Mouse (Mus musculus): Measurements from ENCODE around the gene 9330161L09Rik.
"Not testable (repeated sequence)": the region's sequence is repeated elsewhere in the genome, so short reads cannot be mapped to it uniquely, and the experiment has no call there.

9330161L09Rik gene

GRCm38 (mm10) chr12:103407720-103408119 lies at the start of gene 9330161L09Rik:
Gene 9330161L09Rik (minus strand): TSS chr12:103407820.
- no peak for DNase-seq

GRCm38 (mm10) chr12:103457140-103457539 lies 49.5 kb upstream of the 9330161L09Rik start, which contains the start of gene Ifi27l2b:
Gene Ifi27l2b (minus strand): TSS chr12:103457223.
- no peak for DNase-seq

DNA sequence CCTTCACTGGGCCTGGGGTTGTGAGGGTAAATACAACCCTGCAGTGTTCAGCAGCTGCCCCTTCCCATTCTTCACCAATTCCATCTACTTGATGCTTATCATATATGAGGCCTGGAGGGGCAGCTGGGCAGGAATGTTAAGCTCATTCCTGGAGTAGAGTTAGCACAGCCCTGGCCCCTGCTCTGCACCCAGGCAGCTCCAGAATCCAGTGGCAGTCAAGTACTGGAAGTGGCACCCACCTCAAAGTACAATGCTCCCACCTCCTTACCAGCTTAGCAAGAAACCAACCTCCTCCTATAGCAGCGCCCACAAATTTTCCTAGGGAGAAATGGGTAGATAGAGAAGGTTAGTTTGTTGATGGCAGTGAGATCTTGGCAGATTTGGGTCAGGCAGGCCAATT lies 49.1 kb upstream of the 9330161L09Rik start:
- DNase-seq, result not testable (repeated sequence)

DNA sequence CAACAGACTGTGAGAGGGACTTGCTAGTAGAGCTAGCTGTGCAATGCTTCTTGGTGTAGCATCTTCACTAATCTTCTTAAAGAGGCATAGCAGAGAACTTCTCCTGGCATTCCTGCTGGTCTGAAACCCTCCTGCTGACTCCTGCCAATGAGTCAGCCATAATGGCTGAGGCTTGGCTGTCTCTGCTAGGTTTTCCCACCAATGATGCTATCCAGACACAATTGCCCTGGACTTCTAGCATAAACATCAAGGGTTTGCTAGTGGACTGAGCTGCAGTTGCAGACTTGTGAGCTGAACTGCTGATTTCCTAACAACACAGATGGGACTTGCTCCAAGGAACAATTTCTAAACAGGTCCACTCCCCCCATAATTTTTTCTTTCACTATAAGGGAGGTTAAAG lies 45.7 kb upstream of the 9330161L09Rik start:
- no peak for DNase-seq

- DNase-seq, result no peak
These were observed 37.4 kb upstream of the 9330161L09Rik start for GRCm38 (mm10) chr12:103445060-103445459.

- not testable (repeated sequence) for DNase-seq
These were observed 36.6 kb upstream of the 9330161L09Rik start for GRCm38 (mm10) chr12:103444261-103444660.

DNA sequence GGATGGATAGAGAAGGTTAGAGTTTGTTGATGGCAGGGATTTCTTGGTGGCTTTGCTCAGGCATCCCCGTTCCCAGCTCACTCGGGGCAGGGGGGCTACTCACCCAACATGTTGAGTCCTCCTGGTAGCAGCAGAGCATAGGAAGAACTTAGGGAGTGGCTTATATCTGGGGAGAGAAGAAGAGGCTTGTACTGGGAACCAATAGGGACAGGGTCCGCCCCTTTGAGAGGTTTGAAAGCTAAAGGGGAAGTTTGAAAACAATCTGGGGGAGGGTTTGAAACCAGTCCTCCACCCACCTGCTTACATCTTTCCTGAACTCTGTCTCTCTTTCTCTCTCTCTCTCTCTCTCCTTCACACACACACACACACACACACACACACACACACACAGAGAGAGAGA lies 35.9 kb upstream of the 9330161L09Rik start, which contains the start of gene Ifi27l2a:
Gene Ifi27l2a, minus strand, starts transcription at position 157 of the 400 bp plus-strand sequence.
- DNase-seq, result no peak

DNA sequence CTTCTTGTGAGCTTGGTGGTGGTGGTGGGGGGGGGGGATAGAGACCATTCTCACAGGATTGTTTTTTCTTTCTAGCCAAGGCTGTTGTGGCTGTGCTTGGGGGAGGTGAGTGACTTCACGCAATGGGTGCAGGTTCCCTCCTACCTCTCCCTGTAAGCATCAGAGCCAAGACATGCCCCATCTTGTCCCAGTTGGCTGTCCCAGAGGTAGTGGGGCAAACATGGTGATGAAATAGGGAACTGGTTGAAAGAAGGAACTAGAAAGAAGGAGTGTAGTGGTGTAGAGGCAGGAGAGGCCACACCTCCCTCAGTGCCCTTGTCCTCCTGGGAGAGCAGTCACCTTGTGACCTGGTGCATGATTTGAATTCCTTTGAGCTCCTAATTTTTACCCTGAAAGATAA lies 30.0 kb upstream of the 9330161L09Rik start:
- DNase-seq, result no peak

DNA sequence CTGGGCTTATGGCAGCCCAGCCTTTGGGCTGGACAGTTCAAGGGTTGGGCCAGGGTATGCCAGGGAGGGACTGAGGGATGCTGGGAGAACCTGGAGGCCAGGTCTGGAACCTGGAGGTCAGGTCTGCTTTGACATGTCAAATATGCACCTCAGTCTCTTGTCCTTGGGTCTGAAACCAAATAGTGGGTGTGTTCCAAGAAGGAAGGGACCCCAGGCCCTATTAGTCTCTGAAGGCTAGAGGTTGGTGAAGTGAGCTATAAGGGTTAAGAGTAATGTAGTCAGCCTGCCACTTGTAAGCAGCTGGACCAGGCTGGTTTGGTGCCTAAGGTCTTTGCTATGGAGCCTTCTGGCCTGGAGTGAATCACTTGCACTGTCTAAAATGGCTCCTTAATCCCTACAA lies 27.2 kb upstream of the 9330161L09Rik start:
- no peak for DNase-seq

- peak; percentile 75 for DNase-seq
These were observed 26.5 kb upstream of the 9330161L09Rik start, which contains the start of gene Ifi27 for GRCm38 (mm10) chr12:103433986-103434731. Gene Ifi27 (plus strand): TSS chr12:103434211.

DNA sequence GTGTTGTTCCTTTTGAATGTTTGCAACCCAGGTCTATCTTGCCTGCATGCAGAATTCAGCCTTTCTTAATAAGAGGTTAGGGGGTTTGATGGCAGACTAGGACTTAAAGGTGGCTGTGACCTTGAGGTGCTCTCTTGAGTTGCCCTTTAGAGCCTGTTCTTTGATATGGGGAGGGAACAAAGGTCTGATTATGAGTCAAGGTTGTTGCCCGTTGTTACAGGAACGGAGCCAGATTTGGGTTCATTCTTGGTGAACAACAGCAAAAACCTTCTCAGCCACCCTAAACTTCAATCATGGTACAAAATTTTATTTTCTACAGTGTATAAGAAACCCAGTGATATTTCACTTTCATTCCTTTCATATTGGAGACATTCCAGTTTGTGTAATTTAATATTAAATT lies 25.8 kb upstream of the 9330161L09Rik start:
- DNase-seq, result no peak

- no peak for DNase-seq
These were observed 19.1 kb upstream of the 9330161L09Rik start for GRCm38 (mm10) chr12:103426710-103427109.

- peak; percentile 97 for DNase-seq
These were observed 18.3 kb upstream of the 9330161L09Rik start, which contains the start of gene Ddx24 for GRCm38 (mm10) chr12:103425729-103426470. Gene Ddx24 (minus strand): TSS chr12:103425830.

DNA sequence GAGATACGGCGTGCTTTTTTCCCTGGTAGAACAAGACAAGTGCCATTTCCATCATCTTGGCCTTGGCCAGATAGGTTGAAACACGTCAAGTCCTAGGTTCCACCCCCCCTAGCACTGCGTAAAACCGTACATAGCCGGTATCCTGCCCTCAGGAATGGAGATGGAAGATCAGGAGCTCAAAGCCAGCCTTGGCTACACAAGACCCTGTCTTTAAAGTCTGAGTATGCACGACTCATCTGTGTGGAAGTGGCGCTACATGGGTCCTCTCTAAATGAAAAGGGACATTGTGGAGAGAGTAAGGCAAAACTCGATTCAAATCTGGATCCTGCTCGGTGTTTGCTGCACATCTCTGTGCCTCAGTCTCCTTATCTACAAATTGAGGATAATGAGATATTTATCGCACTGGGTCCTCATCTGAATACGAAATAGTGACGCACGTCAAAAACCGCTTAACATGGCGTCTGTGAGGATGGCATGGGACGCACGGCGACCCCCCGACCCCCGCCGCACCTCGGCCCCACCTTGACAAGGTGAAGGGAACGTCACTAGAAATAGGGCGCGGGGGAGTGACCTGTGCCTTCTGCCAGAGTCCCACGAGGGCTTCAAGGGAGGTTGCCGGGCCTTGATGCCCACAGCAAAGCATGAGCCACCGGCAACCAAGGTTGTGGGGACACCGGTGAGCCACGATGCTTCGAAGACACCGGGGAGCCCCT lies 17.6 kb upstream of the 9330161L09Rik start:
- DNase-seq, result no peak

GRCm38 (mm10) chr12:103408144-103408543 lies 524 bp upstream of the 9330161L09Rik start:
- DNase-seq, result no peak

- DNase-seq, result no peak
These were observed 3.5 kb downstream of the 9330161L09Rik start for GRCm38 (mm10) chr12:103404131-103404530.

- peak; percentile 51 for DNase-seq
These were observed 10.9 kb downstream of the 9330161L09Rik start for GRCm38 (mm10) chr12:103396751-103397150.

GRCm38 (mm10) chr12:103395486-103396275 lies 11.9 kb downstream of the 9330161L09Rik start:
- no peak for DNase-seq

- no peak for DNase-seq
These were observed 14.1 kb downstream of the 9330161L09Rik start for GRCm38 (mm10) chr12:103393528-103393927.

- no peak for DNase-seq
These were observed 16.5 kb downstream of the 9330161L09Rik start for GRCm38 (mm10) chr12:103391098-103391497.

- no peak for DNase-seq
These were observed 17.6 kb downstream of the 9330161L09Rik start for GRCm38 (mm10) chr12:103389982-103390381.

DNA sequence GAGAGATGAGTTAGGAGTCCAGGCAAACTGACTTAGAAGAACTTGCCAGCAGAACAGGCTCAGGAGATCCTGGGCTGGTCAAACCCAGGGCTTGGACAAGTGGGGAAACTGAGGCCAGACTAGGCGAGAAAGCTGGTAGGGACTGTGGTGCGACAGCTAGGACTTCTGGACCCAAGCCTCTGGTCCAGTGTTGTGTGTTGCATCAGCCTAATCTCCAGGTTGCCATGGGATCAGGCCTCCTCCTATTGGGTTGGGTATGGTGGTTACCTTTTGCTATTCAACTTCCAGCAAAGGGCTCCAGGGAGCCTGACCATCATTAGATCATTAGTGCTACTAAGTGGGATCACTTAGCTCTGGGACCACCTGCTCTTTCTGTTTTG lies 18.3 kb downstream of the 9330161L09Rik start:
- no peak for DNase-seq
